Mouse (Mus musculus) CH12.LX (cell line): ENCODE data around the gene Klhl41.

Experiments
- CHD2 ChIP-seq: IDR thresholded peaks from 2 replicates; pipeline ENCODE4 v1.6.1; 2011; ENCODE audit warnings: low read length, improper control_type of control experiment
- ELF1 ChIP-seq: IDR thresholded peaks from 2 replicates; pipeline ENCODE4 v1.6.1; 2014; ENCODE audit warnings: low read depth, mild to moderate bottlenecking, inconsistent platforms, low read length, improper control_type of control experiment
- POLR2AphosphoS2 ChIP-seq: IDR thresholded peaks from 2 replicates; pipeline ENCODE4 v1.6.1; 2011; ENCODE audit warnings: low read depth, low read length, improper control_type of control experiment
- TCF12 ChIP-seq: IDR thresholded peaks from 2 replicates; pipeline ENCODE4 v1.6.1; 2014; ENCODE audit warnings: low read depth, mild to moderate bottlenecking, inconsistent platforms, low read length, improper control_type of control experiment
- ZKSCAN1 ChIP-seq: IDR thresholded peaks from 2 replicates; pipeline ENCODE4 v1.6.1; 2012; ENCODE audit warnings: low read depth, inconsistent platforms, low read length, improper control_type of control experiment, borderline replicate concordance

DNA sequence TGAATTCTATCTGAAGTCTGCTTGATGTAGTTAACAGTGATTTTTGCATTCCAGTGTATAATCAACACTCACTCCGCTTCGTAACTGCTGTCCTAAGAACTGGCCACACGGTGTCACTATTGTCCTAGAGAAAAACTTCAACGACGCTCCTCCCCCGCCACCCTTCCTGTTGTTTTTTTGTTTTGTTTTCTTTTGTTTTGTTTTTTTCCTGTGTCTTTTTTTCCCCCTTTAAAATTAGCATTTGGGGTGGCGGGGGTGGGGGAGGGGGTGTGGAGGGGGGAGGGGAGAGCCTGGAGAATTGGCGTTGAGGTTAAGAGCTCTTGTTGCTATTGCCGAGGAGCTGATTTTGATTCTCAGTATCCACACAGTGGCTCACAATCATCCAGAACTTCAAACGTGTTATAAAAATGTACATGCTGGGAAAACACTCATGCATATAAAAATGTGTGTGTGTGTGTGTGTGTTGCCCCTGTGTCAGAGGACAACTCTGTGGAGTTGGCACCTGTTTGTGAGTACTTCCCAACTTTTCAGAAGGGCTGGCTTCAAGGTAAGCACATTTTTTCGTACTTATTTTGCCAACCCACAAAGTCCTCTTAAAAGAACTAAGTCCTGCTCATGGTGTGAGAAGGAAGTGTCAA is 34.7 kb upstream of the Klhl41 start:
- no peak for TF ChIP-seq TCF12
- 0 out of 2 replicates have a peak, but pooled peaks have one; percentile 33 for TF ChIP-seq ELF1
- TF ChIP-seq ZKSCAN1 = no peak
- TF ChIP-seq POLR2AphosphoS2 = no peak
- TF ChIP-seq CHD2 = peak; percentile 40; the same call in 1 of the 2 replicates
